Mouse (Mus musculus) heart, postnatal 25 days (tissue): Measurements from ENCODE around the gene Dpf1. TPM values are rescaled to one million over a fixed set of nuclear protein-coding genes. Genes with fewer than 3 reads are reported as not detected.
A peak's percentile ranks its signal among the peaks of the same experiment; 100 is the strongest.

Experiments
- DNase-seq: peaks from one replicate; pipeline ENCODE4 v3.0.0; 2022; ENCODE audit warnings: low spot score
- intact Hi-C: fragments of 180-260 bp; cut with DNase I; formaldehyde crosslinking; loops from one replicate; pipeline ENCODE4 v1.15.1; 2025
- total RNA-seq, 2 experiments: library from RNA; stranded (reverse); gene quantifications; 2 replicates each; pipeline ENCODE4 v1.2.3; 2021

Gene Dpf1
- total RNA-seq, result under 1 TPM in 1 of 2 experiments, not detected in 1; 0.53 TPM

- DNase-seq, result peak; percentile 52
- intact Hi-C loops, result loop anchor here (5.0 to 10.0 kb wide), 2 partner anchors 218 to 319 kb away; partner anchors contain the start of genes Eif3k and Map4k1
Measured at GRCm38 (mm10) chr7:29303738-29304462, at the start of gene Dpf1. Gene Dpf1, plus strand, starts transcription at chr7:29303951.

- intact Hi-C loops, result no loop called here
- no peak for DNase-seq
Measured at GRCm38 (mm10) chr7:29255875-29256274, 47.9 kb upstream of the Dpf1 start.

- intact Hi-C loops, result no loop called here
- no peak for DNase-seq
Measured at GRCm38 (mm10) chr7:29257368-29257767, 46.4 kb upstream of the Dpf1 start.

- intact Hi-C loops, result no loop called here
- DNase-seq, result no peak
Measured at GRCm38 (mm10) chr7:29259781-29260730, 43.7 kb upstream of the Dpf1 start.

- no peak for DNase-seq
- intact Hi-C loops, result no loop called here
Measured at GRCm38 (mm10) chr7:29262151-29262550, 41.6 kb upstream of the Dpf1 start.

- intact Hi-C loops, result no loop called here
- no peak for DNase-seq
Measured at GRCm38 (mm10) chr7:29263831-29264230, 39.9 kb upstream of the Dpf1 start.

GRCm38 (mm10) chr7:29265636-29266035, 38.1 kb upstream of the Dpf1 start:
- no peak for DNase-seq
- intact Hi-C loops, result no loop called here

- no peak for DNase-seq
- intact Hi-C loops, result no loop called here
Measured at GRCm38 (mm10) chr7:29266931-29267330, 36.8 kb upstream of the Dpf1 start.

GRCm38 (mm10) chr7:29270445-29270844, 33.3 kb upstream of the Dpf1 start:
- intact Hi-C loops, result no loop called here
- DNase-seq, result no peak

GRCm38 (mm10) chr7:29271687-29272465, 31.9 kb upstream of the Dpf1 start:
- DNase-seq, result no peak
- intact Hi-C loops, result no loop called here

GRCm38 (mm10) chr7:29276715-29277114, 27.0 kb upstream of the Dpf1 start:
- no peak for DNase-seq
- intact Hi-C loops, result no loop called here

- intact Hi-C loops, result no loop called here
- no peak for DNase-seq
Measured at GRCm38 (mm10) chr7:29277510-29277909, 26.2 kb upstream of the Dpf1 start.

- intact Hi-C loops, result no loop called here
- DNase-seq, result no peak
Measured at GRCm38 (mm10) chr7:29279261-29279660, 24.5 kb upstream of the Dpf1 start.

GRCm38 (mm10) chr7:29279924-29280323, 23.8 kb upstream of the Dpf1 start:
- DNase-seq, result no peak
- intact Hi-C loops, result loop anchor here (5.0 kb wide), 1 partner anchor 33 kb away; the partner anchor contains the start of gene 2200002D01Rik

GRCm38 (mm10) chr7:29280801-29281200, 22.9 kb upstream of the Dpf1 start:
- intact Hi-C loops, result loop anchor here (5.0 kb wide), 1 partner anchor 34 kb away; the partner anchor contains the start of gene 2200002D01Rik
- DNase-seq, result no peak

GRCm38 (mm10) chr7:29281201-29282073, 22.3 kb upstream of the Dpf1 start, which contains the start of gene Spint2:
Gene Spint2, minus strand, starts transcription at chr7:29281912.
- intact Hi-C loops, result loop anchor here (5.0 kb wide), 1 partner anchor 34 kb away; the partner anchor contains the start of gene 2200002D01Rik
- DNase-seq, result no peak

- intact Hi-C loops, result loop anchor here (5.0 kb wide), 1 partner anchor 35 kb away; the partner anchor contains the start of gene 2200002D01Rik
Measured at GRCm38 (mm10) chr7:29282074-29282554, 21.6 kb upstream of the Dpf1 start.

GRCm38 (mm10) chr7:29283876-29284275, 19.9 kb upstream of the Dpf1 start:
- DNase-seq, result no peak
- intact Hi-C loops, result loop anchor here (5.0 kb wide), 1 partner anchor 37 kb away; the partner anchor contains the start of gene 2200002D01Rik

More at GRCm38 (mm10) chr7:29282074-29282554, 21.6 kb upstream of the Dpf1 start:
- DNase-seq, result no peak
